Mouse (Mus musculus) stomach, embryonic 16.5 days (tissue): ENCODE measurements at regions not wholly inside any gene's neighbourhood (a gene's known extent, or its start where the extent isn't known, plus 50 kb on each side); places are given as distances from the start of the nearest gene placed in this dataset.

Experiments used
- ATAC-seq: fragments of 200-750 bp; cut with Nextera tagmentation; 2 replicates; pipeline ENCODE4 v1.8.0; 2017; ENCODE audit warnings: moderate number of reproducible peaks, moderate TSS enrichment; ENCODE audit not compliant: insufficient read depth, low FRiP score
- H3K27ac ChIP-seq: fragments of 300-500 bp; sonication (generic); 2 replicates; pipeline ENCODE4 v1.5.1; 2014; ENCODE audit warnings: low read length
- H3K27me3 ChIP-seq: fragments of 300-500 bp; sonication (generic); 2 replicates; pipeline ENCODE4 v1.6.1; 2014; ENCODE audit warnings: low read length, control low read depth, mixed read lengths; ENCODE audit not compliant: control insufficient read depth, insufficient read depth
- H3K36me3 ChIP-seq: fragments of 300-500 bp; sonication (generic); 2 replicates; pipeline ENCODE4 v1.6.1; 2014; ENCODE audit warnings: low read length; ENCODE audit not compliant: control insufficient read depth, insufficient read depth
- H3K4me1 ChIP-seq: fragments of 300-500 bp; sonication (generic); 2 replicates; pipeline ENCODE4 v1.6.1; 2014; ENCODE audit warnings: low read length, control low read depth, mixed read lengths; ENCODE audit not compliant: control insufficient read depth, insufficient read depth
- H3K4me2 ChIP-seq: fragments of 300-500 bp; sonication (generic); 2 replicates; pipeline ENCODE4 v1.6.1; 2014; ENCODE audit warnings: low read depth, low read length, mixed read lengths
- H3K4me3 ChIP-seq: fragments of 300-500 bp; sonication (generic); replicated peaks from 2 replicates; pipeline ENCODE4 v1.5.1; 2014; ENCODE audit warnings: mild to moderate bottlenecking, low read length
- H3K9ac ChIP-seq: fragments of 300-500 bp; sonication (generic); 2 replicates; pipeline ENCODE4 v1.6.1; 2014; ENCODE audit warnings: low read length
- H3K9me3 ChIP-seq: fragments of 300-500 bp; sonication (generic); replicated peaks from 2 replicates; pipeline ENCODE4 v1.6.1; 2016; ENCODE audit warnings: low read length, control low read depth; ENCODE audit not compliant: control insufficient read depth
- WGBS: fragments of 180-500 bp; shearing (Covaris S2); extraction: QIAGEN DNeasy Blood & Tissue Kit; methylation state at CpG from one replicate; pipeline ENCODE4 v1.1.7; 2014; 5-methylcytosine and 5-hydroxymethylcytosine counted together

- 71% methylated on average over 3 of the region's 3 CpGs for WGBS
- H3K4me2 ChIP-seq = no peak overlapping the region
- no peak overlapping the region for H3K9ac ChIP-seq
- no peaks in the 10 kb centered on the region for H3K36me3 ChIP-seq
- H3K4me1 ChIP-seq = no peaks in the 10 kb centered on the region
- H3K9me3 ChIP-seq = no peaks in the 10 kb centered on the region
- H3K27me3 ChIP-seq = no peaks in the 10 kb centered on the region
- H3K4me3 ChIP-seq = no peak overlapping the region
- H3K27ac ChIP-seq = no peak overlapping the region
- ATAC-seq = no peak
These were observed 84.7 kb upstream of the A1bg start for GRCm38 (mm10) chr15:61007461-61008059.

GRCm38 (mm10) chr15:61006608-61007007, 83.8 kb upstream of the A1bg start:
- no peak overlapping the region for H3K9ac ChIP-seq
- no peak overlapping the region for H3K4me2 ChIP-seq
- H3K36me3 ChIP-seq = no peaks in the 10 kb centered on the region
- no peak overlapping the region for H3K4me3 ChIP-seq
- no peak overlapping the region for H3K27ac ChIP-seq
- no peaks in the 10 kb centered on the region for H3K4me1 ChIP-seq
- no peak for ATAC-seq
- H3K9me3 ChIP-seq = no peaks in the 10 kb centered on the region
- no peaks in the 10 kb centered on the region for H3K27me3 ChIP-seq
- WGBS = 29% methylated on average over 4 of the region's 4 CpGs

GRCm38 (mm10) chr15:60993971-60994690, 71.3 kb upstream of the A1bg start:
- Histone ChIP-seq H3K4me3 (no peak overlapping the region), H3K27ac (no peak overlapping the region), H3K9me3 (no peaks in the 10 kb centered on the region), H3K4me1 (no peaks in the 10 kb centered on the region), H3K27me3 (no peaks in the 10 kb centered on the region), H3K4me2 (no peak overlapping the region), H3K9ac (no peak overlapping the region), H3K36me3 (no peaks in the 10 kb centered on the region)
- WGBS = 79% methylated on average over 4 of the region's 4 CpGs
- no peak for ATAC-seq

- no peak overlapping the region for H3K4me2 ChIP-seq
- 79% methylated on average over 2 of the region's 2 CpGs for WGBS
- no peak for ATAC-seq
These were observed 70.6 kb upstream of the A1bg start for GRCm38 (mm10) chr15:60993394-60993793.

GRCm38 (mm10) chr15:60982576-60982975, 59.8 kb upstream of the A1bg start:
- Histone ChIP-seq H3K4me3 (no peak overlapping the region), H3K9me3 (no peaks in the 10 kb centered on the region), H3K9ac (no peak overlapping the region), H3K4me1 (no peaks in the 10 kb centered on the region), H3K36me3 (no peaks in the 10 kb centered on the region), H3K27me3 (no peaks in the 10 kb centered on the region), H3K27ac (no peak overlapping the region), H3K4me2 (no peak overlapping the region)
- ATAC-seq = no peak
- 54% methylated on average over 2 of the region's 2 CpGs for WGBS

More at GRCm38 (mm10) chr15:60993394-60993793, 70.6 kb upstream of the A1bg start:
- no peaks in the 10 kb centered on the region for H3K36me3 ChIP-seq
- H3K9me3 ChIP-seq = no peaks in the 10 kb centered on the region
- H3K4me3 ChIP-seq = no peak overlapping the region
- H3K27ac ChIP-seq = no peak overlapping the region
- H3K27me3 ChIP-seq = no peaks in the 10 kb centered on the region
- H3K9ac ChIP-seq = no peak overlapping the region
- H3K4me1 ChIP-seq = no peaks in the 10 kb centered on the region
